Mouse (Mus musculus) intestine, postnatal 0 days (tissue): ENCODE results near the gene Slc19a2. TPM values are rescaled to one million over a fixed set of nuclear protein-coding genes. Genes with fewer than 3 reads are reported as not detected.

ENCODE experiments used
- ATAC-seq: fragments of 200-750 bp; cut with Nextera tagmentation; 2 replicates; pipeline ENCODE4 v1.8.0; 2017; ENCODE audit warnings: mild to moderate bottlenecking, moderate TSS enrichment, moderate library complexity
- H3K27ac ChIP-seq: fragments of 300-500 bp; sonication (generic); 2 replicates; pipeline ENCODE4 v1.5.1; 2014; ENCODE audit warnings: mild to moderate bottlenecking, low read depth, low read length, moderate library complexity
- H3K27me3 ChIP-seq: fragments of 300-500 bp; sonication (generic); replicated peaks from 2 replicates; pipeline ENCODE4 v1.6.1; 2014; ENCODE audit warnings: low read length, mixed read lengths; ENCODE audit not compliant: control insufficient read depth, insufficient read depth
- H3K36me3 ChIP-seq: fragments of 300-500 bp; sonication (generic); 2 replicates; pipeline ENCODE4 v1.6.1; 2014; ENCODE audit warnings: mild to moderate bottlenecking, moderate library complexity; ENCODE audit not compliant: control insufficient read depth, insufficient read depth
- H3K4me1 ChIP-seq: fragments of 300-500 bp; sonication (generic); replicated peaks from 2 replicates; pipeline ENCODE4 v1.6.1; 2014; ENCODE audit warnings: antibody characterized with exemption, low read length, mixed read lengths; ENCODE audit not compliant: control insufficient read depth, insufficient read depth
- H3K4me2 ChIP-seq: fragments of 300-500 bp; sonication (generic); replicated peaks from 2 replicates; pipeline ENCODE4 v1.6.1; 2014; ENCODE audit warnings: low read depth, mild to moderate bottlenecking, moderate library complexity
- H3K4me3 ChIP-seq: fragments of 300-500 bp; sonication (generic); 2 replicates; pipeline ENCODE4 v1.5.1; 2014; ENCODE audit warnings: low read depth, low read length
- H3K9ac ChIP-seq: fragments of 300-500 bp; sonication (generic); 2 replicates; pipeline ENCODE4 v1.6.1; 2014; ENCODE audit warnings: mild to moderate bottlenecking, low read depth, low read length
- H3K9me3 ChIP-seq: fragments of 300-500 bp; sonication (generic); 2 replicates; pipeline ENCODE4 v1.6.1; 2016; ENCODE audit warnings: mixed run types; ENCODE audit not compliant: control insufficient read depth
- CTCF ChIP-seq: sonication (generic); IDR thresholded peaks from 2 replicates; pipeline ENCODE4 v1.5.1; 2016; ENCODE audit warnings: low read depth, mild to moderate bottlenecking, control low read depth, antibody characterized with exemption, moderate library complexity
- WGBS: fragments of 180-500 bp; shearing (Covaris S2); extraction: QIAGEN DNeasy Blood & Tissue Kit; methylation state at CpG from one replicate; pipeline ENCODE4 v1.1.7; 2014; 5-methylcytosine and 5-hydroxymethylcytosine counted together
- polyA plus RNA-seq: library from polyadenylated mRNA; unstranded; fragments of >200 nt; fragmentation: Nextera tagmentation; extraction: Ambion mirVana; gene quantifications from 2 replicates; pipeline ENCODE4 v1.2.1, GENCODE M21; 2015

Slc19a2 gene
- polyA plus RNA-seq: 5.0 and 5.1 TPM in 2 replicates

- peak within 1 kb of the TSS; percentile 80 for H3K27ac ChIP-seq
- H3K9me3 ChIP-seq: no peaks in the 10 kb centered on the region
- peak within 1 kb of the TSS; percentile 78 for H3K9ac ChIP-seq
- ATAC-seq: peak; percentile 93
- peak within 1 kb of the TSS; percentile 97 for H3K4me2 ChIP-seq
- no peaks in the 10 kb centered on the region for H3K36me3 ChIP-seq
- under 1% methylated on average over 47 of the region's 79 CpGs for WGBS
- H3K4me3 ChIP-seq: peak within 1 kb of the TSS; percentile 84
- TF ChIP-seq CTCF: no peak
- H3K4me1 ChIP-seq: 0 out of 2 replicates have a peak, but pooled peaks cover 9% of the 10 kb centered on the region
- no peaks in the 10 kb centered on the region for H3K27me3 ChIP-seq
These were observed at the start of gene Slc19a2 for GRCm38 (mm10) chr1:164248465-164249331. Slc19a2 (plus strand) TSS chr1:164249046.

GRCm38 (mm10) chr1:164199551-164199950 lies 49.3 kb upstream of the Slc19a2 start:
- no peak for ATAC-seq
- Histone ChIP-seq H3K4me1 (peaks cover 2% of the 10 kb centered on the region; the same call in 1 of the 2 replicates), H3K27ac (no peak overlapping the region)

GRCm38 (mm10) chr1:164208437-164208836 lies 40.4 kb upstream of the Slc19a2 start:
- ATAC-seq: peak; percentile 59
- Histone ChIP-seq H3K9ac (no peak overlapping the region), H3K9me3 (no peaks in the 10 kb centered on the region), H3K27me3 (no peaks in the 10 kb centered on the region), H3K4me1 (peaks cover 3% of the 10 kb centered on the region), H3K36me3 (no peaks in the 10 kb centered on the region), H3K27ac (no peak overlapping the region), H3K4me3 (no peak overlapping the region), H3K4me2 (no peak overlapping the region)
- no peak for TF ChIP-seq CTCF
- 15% methylated on average over 2 of the region's 2 CpGs for WGBS

More at GRCm38 (mm10) chr1:164199551-164199950, 49.3 kb upstream of the Slc19a2 start:
- TF ChIP-seq CTCF: no peak
- WGBS: 90% methylated on average over 4 of the region's 4 CpGs
- Histone ChIP-seq H3K4me3 (no peak overlapping the region), H3K4me2 (no peak overlapping the region), H3K36me3 (no peaks in the 10 kb centered on the region), H3K27me3 (no peaks in the 10 kb centered on the region), H3K9ac (no peak overlapping the region), H3K9me3 (no peaks in the 10 kb centered on the region)

- 37% methylated on average over 4 of the region's 4 CpGs for WGBS
- no peak for TF ChIP-seq CTCF
- Histone ChIP-seq H3K27ac (no peak overlapping the region), H3K36me3 (no peaks in the 10 kb centered on the region), H3K4me1 (no peaks in the 10 kb centered on the region; the same call in 1 of the 2 replicates), H3K9me3 (no peaks in the 10 kb centered on the region), H3K4me2 (no peak overlapping the region), H3K9ac (no peak overlapping the region), H3K4me3 (no peak overlapping the region), H3K27me3 (no peaks in the 10 kb centered on the region)
- peak; percentile 79 for ATAC-seq
These were observed 37.9 kb upstream of the Slc19a2 start for GRCm38 (mm10) chr1:164210899-164211298.

- TF ChIP-seq CTCF: no peak
- WGBS: 38% methylated on average over 8 of the region's 8 CpGs
- Histone ChIP-seq H3K9me3 (no peaks in the 10 kb centered on the region), H3K27me3 (no peaks in the 10 kb centered on the region), H3K9ac (no peak overlapping the region), H3K4me3 (no peak overlapping the region), H3K27ac (no peak overlapping the region), H3K4me2 (no peak overlapping the region), H3K36me3 (no peaks in the 10 kb centered on the region), H3K4me1 (no peaks in the 10 kb centered on the region; the same call in 1 of the 2 replicates)
- ATAC-seq: peak; percentile 74
These were observed 36.2 kb upstream of the Slc19a2 start for GRCm38 (mm10) chr1:164212686-164213085.

- Histone ChIP-seq H3K4me2 (no peak overlapping the region), H3K9ac (no peak overlapping the region), H3K4me1 (no peaks in the 10 kb centered on the region; the same call in 1 of the 2 replicates), H3K36me3 (no peaks in the 10 kb centered on the region), H3K9me3 (no peaks in the 10 kb centered on the region), H3K4me3 (no peak overlapping the region), H3K27me3 (no peaks in the 10 kb centered on the region), H3K27ac (no peak overlapping the region)
- ATAC-seq: no peak
- WGBS: 65% methylated on average over 8 of the region's 8 CpGs
- no peak for TF ChIP-seq CTCF
These were observed 34.7 kb upstream of the Slc19a2 start for GRCm38 (mm10) chr1:164214190-164214589.
